Mouse (Mus musculus) midbrain, embryonic 14.5 days (tissue): ENCODE data around the gene Lsm4. TPM values are rescaled to one million over a fixed set of nuclear protein-coding genes. Genes with fewer than 3 reads are reported as not detected.
A peak's percentile ranks its signal among the peaks of the same experiment; 100 is the strongest.

Source experiments
- ATAC-seq: fragments of 200-750 bp; cut with Nextera tagmentation; 2 replicates; pipeline ENCODE4 v1.8.0; 2017; ENCODE audit warnings: moderate number of reproducible peaks, moderate library complexity; ENCODE audit not compliant: low FRiP score, low TSS enrichment
- DNase-seq: peaks from one replicate; pipeline ENCODE4 v3.0.0-alpha.2; 2015
- H3K27ac ChIP-seq: fragments of 300-500 bp; sonication (generic); replicated peaks from 2 replicates; pipeline ENCODE4 v1.5.1; 2014; ENCODE audit warnings: mild to moderate bottlenecking, low read depth, low read length, moderate library complexity
- H3K27me3 ChIP-seq: fragments of 300-500 bp; sonication (generic); 2 replicates; pipeline ENCODE4 v1.6.1; 2014; ENCODE audit warnings: low read length, control low read depth, mixed read lengths; ENCODE audit not compliant: control insufficient read depth, insufficient read depth
- H3K36me3 ChIP-seq: fragments of 300-500 bp; sonication (generic); 2 replicates; pipeline ENCODE4 v1.6.1; 2014; ENCODE audit warnings: low read length, control low read depth; ENCODE audit not compliant: control insufficient read depth, insufficient read depth
- H3K4me1 ChIP-seq: fragments of 300-500 bp; sonication (generic); 2 replicates; pipeline ENCODE4 v1.6.1; 2014; ENCODE audit warnings: mild to moderate bottlenecking, antibody characterized with exemption, low read length, control low read depth; ENCODE audit not compliant: control insufficient read depth, insufficient read depth
- H3K4me2 ChIP-seq: fragments of 300-500 bp; sonication (generic); 2 replicates; pipeline ENCODE4 v1.6.1; 2014; ENCODE audit warnings: mild to moderate bottlenecking, low read length, moderate library complexity
- H3K4me3 ChIP-seq: fragments of 300-500 bp; sonication (generic); replicated peaks from 2 replicates; pipeline ENCODE4 v1.5.1; 2014; ENCODE audit warnings: low read depth, low read length
- H3K9ac ChIP-seq: fragments of 300-500 bp; sonication (generic); replicated peaks from 2 replicates; pipeline ENCODE4 v1.6.1; 2014; ENCODE audit warnings: mild to moderate bottlenecking, low read length, moderate library complexity
- H3K9me3 ChIP-seq: fragments of 300-500 bp; sonication (generic); 2 replicates; pipeline ENCODE4 v1.6.1; 2016; ENCODE audit warnings: low read length, control low read depth, mixed read lengths; ENCODE audit not compliant: control insufficient read depth
- WGBS: fragments of 180-500 bp; shearing (Covaris S2); extraction: QIAGEN DNeasy Blood & Tissue Kit; methylation state at CpG from one replicate; pipeline ENCODE4 v1.1.7; 2014; 5-methylcytosine and 5-hydroxymethylcytosine counted together
- polyA plus RNA-seq: library from polyadenylated mRNA; unstranded; fragments of >200 nt; fragmentation: Nextera tagmentation; extraction: Ambion mirVana; gene quantifications from 2 replicates; pipeline ENCODE4 v1.2.1, GENCODE M21; 2014

Gene Lsm4
- polyA plus RNA-seq, 1 experiment from 2014 or later: 175 TPM

- Histone ChIP-seq H3K4me2 (no peak overlapping the region), H3K27me3 (no peaks in the 10 kb centered on the region), H3K27ac (no peak overlapping the region), H3K4me3 (no peak overlapping the region), H3K36me3 (peaks cover 18% of the 10 kb centered on the region), H3K9me3 (no peaks in the 10 kb centered on the region), H3K4me1 (0 out of 2 replicates have a peak, but pooled peaks cover 14% of the 10 kb centered on the region), H3K9ac (0 out of 2 replicates have a peak overlapping the region, but pooled peaks have one; percentile 17)
- DNase-seq: no peak
- ATAC-seq: no peak
These were observed 26.3 kb upstream of the Lsm4 start for GRCm38 (mm10) chr8:70646775-70647174.

GRCm38 (mm10) chr8:70647343-70648163 is 25.5 kb upstream of the Lsm4 start:
- Histone ChIP-seq H3K36me3 (peaks cover 24% of the 10 kb centered on the region), H3K4me3 (no peak overlapping the region), H3K9me3 (no peaks in the 10 kb centered on the region), H3K4me1 (0 out of 2 replicates have a peak, but pooled peaks cover 14% of the 10 kb centered on the region), H3K27ac (0 out of 2 replicates have a peak overlapping the region, but pooled peaks have one; percentile 13), H3K27me3 (no peaks in the 10 kb centered on the region), H3K9ac (no peak overlapping the region), H3K4me2 (no peak overlapping the region)
- no peak for DNase-seq
- ATAC-seq: no peak
- 58% methylated on average over 8 of the region's 8 CpGs for WGBS

DNA sequence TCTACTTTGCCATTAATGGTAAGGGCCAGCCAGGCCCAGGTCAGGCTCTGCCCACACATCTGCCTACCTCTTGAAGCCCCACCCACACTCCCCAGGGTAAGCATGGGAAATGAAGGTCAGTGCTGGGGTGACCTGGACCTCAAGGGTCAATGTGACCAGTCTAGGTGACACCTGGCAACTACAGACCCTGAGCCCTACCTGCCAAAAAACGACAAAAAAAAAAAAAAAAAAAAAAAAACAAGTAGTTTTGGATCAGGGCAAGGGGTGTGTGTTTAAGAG is 24.9 kb upstream of the Lsm4 start:
- Histone ChIP-seq H3K27ac (no peak overlapping the region), H3K9me3 (no peaks in the 10 kb centered on the region), H3K4me2 (no peak overlapping the region), H3K36me3 (peaks cover 24% of the 10 kb centered on the region), H3K9ac (no peak overlapping the region), H3K4me1 (0 out of 2 replicates have a peak, but pooled peaks cover 14% of the 10 kb centered on the region), H3K4me3 (no peak overlapping the region), H3K27me3 (no peaks in the 10 kb centered on the region)
- DNase-seq (no peak), ATAC-seq (no peak)
- 42% methylated on average over 1 of the region's 1 CpGs for WGBS

DNA sequence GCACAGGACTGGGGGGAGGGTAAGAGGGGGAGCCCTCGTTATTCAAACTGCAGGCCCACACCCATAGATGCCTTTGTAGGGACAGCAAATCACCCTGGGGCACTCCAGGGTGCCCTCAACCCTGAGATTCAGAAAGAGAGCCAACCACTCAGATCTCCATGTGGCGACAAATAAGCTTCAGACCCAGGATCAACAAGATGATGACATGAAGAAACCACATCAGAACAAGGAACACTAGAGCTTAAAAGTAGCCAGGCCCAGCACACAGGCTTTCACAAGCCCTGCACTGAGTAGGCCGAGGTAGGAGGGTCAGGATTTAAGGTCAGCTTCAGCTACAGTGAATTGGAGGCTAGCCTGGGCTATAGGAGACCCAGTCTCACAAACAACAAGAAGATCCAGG is 24.1 kb upstream of the Lsm4 start:
- Histone ChIP-seq H3K4me3 (no peak overlapping the region), H3K9me3 (no peaks in the 10 kb centered on the region), H3K36me3 (peaks cover 24% of the 10 kb centered on the region), H3K27me3 (no peaks in the 10 kb centered on the region), H3K4me1 (0 out of 2 replicates have a peak, but pooled peaks cover 14% of the 10 kb centered on the region), H3K4me2 (no peak overlapping the region), H3K27ac (peak overlapping the region; percentile 38; the same call in 1 of the 2 replicates), H3K9ac (no peak overlapping the region)
- no peak for ATAC-seq
- DNase-seq: no peak
- 65% methylated on average over 3 of the region's 3 CpGs for WGBS

DNA sequence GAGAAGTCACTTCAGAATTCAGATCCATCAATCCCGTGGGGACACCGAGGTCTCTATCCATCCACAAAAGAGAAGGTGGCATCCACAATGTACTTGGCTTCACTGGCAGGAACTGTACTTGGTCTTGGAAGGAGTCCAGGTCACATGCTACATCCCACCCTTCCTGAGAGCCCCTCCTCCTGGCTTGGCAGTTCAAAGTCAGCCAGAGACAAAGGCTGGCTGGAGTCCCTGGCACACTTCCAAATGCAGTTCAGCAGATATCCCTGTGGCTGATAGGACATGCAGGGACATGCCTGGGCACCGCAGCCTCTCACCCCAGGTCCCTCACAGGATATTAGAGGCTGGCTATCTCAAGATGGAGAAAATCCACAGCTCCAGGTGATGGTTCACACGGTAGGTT is 23.7 kb upstream of the Lsm4 start:
- DNase-seq (peak; percentile 88), ATAC-seq (peak; percentile 71)
- no peak overlapping the region; the same call in 1 of the 2 replicates for H3K4me2 ChIP-seq
- H3K9me3 ChIP-seq: no peaks in the 10 kb centered on the region
- no peak overlapping the region for H3K4me3 ChIP-seq
- WGBS: 51% methylated on average over 4 of the region's 4 CpGs
- no peaks in the 10 kb centered on the region for H3K27me3 ChIP-seq
- H3K27ac ChIP-seq: peak overlapping the region; percentile 58; the same call in 1 of the 2 replicates
- 0 out of 2 replicates have a peak, but pooled peaks cover 14% of the 10 kb centered on the region for H3K4me1 ChIP-seq
- H3K36me3 ChIP-seq: peaks cover 27% of the 10 kb centered on the region
- no peak overlapping the region for H3K9ac ChIP-seq

- WGBS: 96% methylated on average over 17 of the region's 17 CpGs
- no peak overlapping the region for H3K4me2 ChIP-seq
- H3K9me3 ChIP-seq: no peaks in the 10 kb centered on the region
- DNase-seq (no peak), ATAC-seq (no peak)
- no peak overlapping the region for H3K27ac ChIP-seq
- no peaks in the 10 kb centered on the region for H3K27me3 ChIP-seq
- 0 out of 2 replicates have a peak, but pooled peaks cover 14% of the 10 kb centered on the region for H3K4me1 ChIP-seq
- H3K4me3 ChIP-seq: no peak overlapping the region
- H3K9ac ChIP-seq: no peak overlapping the region
- H3K36me3 ChIP-seq: peaks cover 31% of the 10 kb centered on the region
These were observed 22.7 kb upstream of the Lsm4 start for GRCm38 (mm10) chr8:70650351-70650750.

GRCm38 (mm10) chr8:70653226-70653625 is 19.8 kb upstream of the Lsm4 start:
- H3K4me2 ChIP-seq: no peak overlapping the region
- ATAC-seq: no peak
- H3K27ac ChIP-seq: no peak overlapping the region
- no peaks in the 10 kb centered on the region for H3K9me3 ChIP-seq
- DNase-seq: no peak
- peaks cover 25% of the 10 kb centered on the region; the same call in 1 of the 2 replicates for H3K4me1 ChIP-seq
- 51% methylated on average over 2 of the region's 2 CpGs for WGBS
- no peak overlapping the region for H3K9ac ChIP-seq
- no peaks in the 10 kb centered on the region for H3K27me3 ChIP-seq
- H3K4me3 ChIP-seq: no peak overlapping the region
- peaks cover 35% of the 10 kb centered on the region for H3K36me3 ChIP-seq

- Histone ChIP-seq H3K9me3 (no peaks in the 10 kb centered on the region), H3K27me3 (no peaks in the 10 kb centered on the region), H3K4me3 (no peak overlapping the region), H3K4me1 (peaks cover 28% of the 10 kb centered on the region), H3K27ac (0 out of 2 replicates have a peak overlapping the region, but pooled peaks have one; percentile 13), H3K9ac (no peak overlapping the region), H3K36me3 (peaks cover 35% of the 10 kb centered on the region), H3K4me2 (no peak overlapping the region)
- WGBS: 76% methylated on average over 1 of the region's 1 CpGs
- no peak for ATAC-seq
- DNase-seq: no peak
These were observed 18.9 kb upstream of the Lsm4 start for GRCm38 (mm10) chr8:70654121-70654520.

- Histone ChIP-seq H3K4me1 (peaks cover 22% of the 10 kb centered on the region), H3K9me3 (no peaks in the 10 kb centered on the region), H3K27ac (peak overlapping the region; percentile 75), H3K4me3 (no peak overlapping the region), H3K9ac (no peak overlapping the region), H3K36me3 (peaks cover 27% of the 10 kb centered on the region), H3K4me2 (no peak overlapping the region), H3K27me3 (no peaks in the 10 kb centered on the region)
- DNase-seq: no peak
- no peak for ATAC-seq
- 19% methylated on average over 2 of the region's 2 CpGs for WGBS
These were observed 17.6 kb upstream of the Lsm4 start for GRCm38 (mm10) chr8:70655469-70655868.
